Mouse (Mus musculus) G1E-ER4 (cell line): ENCODE measurements around the gene Gm20388. TPM values are rescaled to one million over a fixed set of nuclear protein-coding genes. Genes with fewer than 3 reads are reported as not detected.

Experiments
- GATA1 ChIP-seq: IDR thresholded peaks from one replicate; pipeline ENCODE4 v1.8.0; 2012; ENCODE audit warnings: low read length, inconsistent platforms
- polyA plus RNA-seq: library from polyadenylated mRNA; stranded (reverse); fragments of >175 nt; gene quantifications from 2 replicates; pipeline ENCODE4 v1.2.3, GENCODE M21; 2012

The Gm20388 gene
- polyA plus RNA-seq, 1 experiment, result not detected

- no peak for TF ChIP-seq GATA1
These were observed 4273.9 kb downstream of the Gm20388 start for GRCm38 (mm10) chr8:124184507-124184906.

GRCm38 (mm10) chr8:124185081-124185480 lies 4274.4 kb downstream of the Gm20388 start:
- no peak for TF ChIP-seq GATA1

- TF ChIP-seq GATA1, result no peak
These were observed 4279.7 kb downstream of the Gm20388 start for GRCm38 (mm10) chr8:124190388-124190787.

- no peak for TF ChIP-seq GATA1
These were observed 4281.6 kb downstream of the Gm20388 start for GRCm38 (mm10) chr8:124192242-124192641.

- no peak for TF ChIP-seq GATA1
These were observed 4282.3 kb downstream of the Gm20388 start for GRCm38 (mm10) chr8:124192976-124193375.

GRCm38 (mm10) chr8:124193992-124194391 lies 4283.4 kb downstream of the Gm20388 start:
- no peak for TF ChIP-seq GATA1

- no peak for TF ChIP-seq GATA1
These were observed 4285.6 kb downstream of the Gm20388 start for GRCm38 (mm10) chr8:124196195-124196594.

GRCm38 (mm10) chr8:124196797-124197196 lies 4286.2 kb downstream of the Gm20388 start:
- no peak for TF ChIP-seq GATA1

GRCm38 (mm10) chr8:124198230-124198629 lies 4287.6 kb downstream of the Gm20388 start:
- no peak for TF ChIP-seq GATA1

- TF ChIP-seq GATA1, result no peak
These were observed 4289.8 kb downstream of the Gm20388 start for GRCm38 (mm10) chr8:124200400-124200799.

GRCm38 (mm10) chr8:124201706-124202105 lies 4291.1 kb downstream of the Gm20388 start:
- no peak for TF ChIP-seq GATA1

GRCm38 (mm10) chr8:124202895-124203294 lies 4292.3 kb downstream of the Gm20388 start:
- TF ChIP-seq GATA1, result no peak

- TF ChIP-seq GATA1, result no peak
These were observed 4293.5 kb downstream of the Gm20388 start for GRCm38 (mm10) chr8:124204001-124204601.

- no peak for TF ChIP-seq GATA1
These were observed 4301.5 kb downstream of the Gm20388 start for GRCm38 (mm10) chr8:124212148-124212547.

GRCm38 (mm10) chr8:124216951-124217350 lies 4306.3 kb downstream of the Gm20388 start:
- TF ChIP-seq GATA1, result no peak

GRCm38 (mm10) chr8:124229883-124230282 lies 4319.2 kb downstream of the Gm20388 start:
- no peak for TF ChIP-seq GATA1

GRCm38 (mm10) chr8:124230496-124231175 lies 4320.0 kb downstream of the Gm20388 start:
- TF ChIP-seq GATA1, result no peak
